Comparison of ENCODE assay signal across 9 mouse cellular contexts in the genomic region with DNA sequence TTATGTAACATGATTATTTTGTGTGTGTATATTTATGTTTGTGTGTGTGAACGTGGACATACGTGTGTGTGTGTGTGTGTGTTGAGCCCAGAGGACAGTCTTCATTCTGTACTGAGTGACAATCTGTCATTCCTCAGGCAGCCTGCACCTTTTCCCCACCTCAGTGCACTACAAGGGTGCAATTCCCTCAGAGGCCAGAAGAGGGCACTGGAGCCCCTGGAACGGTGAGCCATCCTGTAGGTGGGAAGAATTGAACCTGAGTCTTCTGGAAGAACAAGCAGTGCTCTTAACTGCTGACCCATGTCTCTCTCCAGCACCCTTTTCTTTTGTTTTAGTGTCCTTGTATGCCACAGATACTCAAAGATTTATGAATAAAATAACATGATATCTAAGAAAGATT. TPM values are rescaled to one million over a fixed set of nuclear protein-coding genes. Genes with fewer than 3 reads are reported as not detected.
DNase-seq lines count a peak whose midpoint lies in the region; ATAC-seq and TF ChIP-seq lines count a peak whose summit lies in the region.
"Had no signal": no experiment of that assay in that cellular context is flagged by ENCODE, and none has a peak within 500 bp of the region (broad histone marks: within the 10 kb centered on the region; RNA-seq: fewer than 3 reads in every experiment).

No protein-coding gene starts in this region.

- H3K4me1 ChIP-seq in forebrain, embryonic 14.5 days (ENCODE audit: control insufficient read depth, insufficient read depth, low read length), result no peaks in the 10 kb centered on the region
- peaks cover 2% of the 10 kb centered on the region; the same call in 1 of the 2 replicates for H3K4me1 ChIP-seq in forebrain, embryonic 16.5 days (replicated peaks; ENCODE audit: control insufficient read depth, insufficient read depth, low read length)
- no peaks in the 10 kb centered on the region for H3K4me1 ChIP-seq in midbrain, embryonic 11.5 days (ENCODE audit: control insufficient read depth, insufficient read depth, low read length)
- H3K4me1 ChIP-seq in midbrain, embryonic 16.5 days (ENCODE audit: control insufficient read depth, insufficient read depth, low read length), result no peaks in the 10 kb centered on the region
- no peaks in the 10 kb centered on the region for H3K4me1 ChIP-seq in embryonic facial prominence, embryonic 10.5 days
- no peaks in the 10 kb centered on the region for H3K4me1 ChIP-seq in liver, embryonic 14.5 days (replicated peaks; ENCODE audit: control insufficient read depth in 2 of 2, insufficient read depth in 2 of 2, low read length in 1 of 2)
- no peaks in the 10 kb centered on the region for H3K4me1 ChIP-seq in small intestine, adult 2 months (ENCODE audit: control insufficient read depth, insufficient read depth, insufficient read length, low read length)

- no peak for TF ChIP-seq POLR2A in small intestine, adult 2 months (IDR thresholded peaks at IDR 0.05; ENCODE audit: low read depth, low read length)

- H3K4me3 ChIP-seq in forebrain, embryonic 14.5 days (ENCODE audit: low read depth, low read length), result no peak overlapping the region
- no peak overlapping the region for H3K4me3 ChIP-seq in forebrain, embryonic 16.5 days (replicated peaks; ENCODE audit: low read length)
- H3K4me3 ChIP-seq in midbrain, embryonic 11.5 days (ENCODE audit: low read depth, low read length), result no peak overlapping the region
- H3K4me3 ChIP-seq in midbrain, embryonic 16.5 days (ENCODE audit: low read depth, low read length), result no peak overlapping the region
- H3K4me3 ChIP-seq in embryonic facial prominence, embryonic 10.5 days, result no peak overlapping the region
- H3K4me3 ChIP-seq in liver, embryonic 14.5 days (ENCODE audit: insufficient read depth in 1 of 2, low read depth in 2 of 2, low read length in 2 of 2), result no peak overlapping the region
- H3K4me3 ChIP-seq in small intestine, adult 2 months (ENCODE audit: low read depth, low read length), result no peak overlapping the region

- peak; percentile 40 for DNase-seq in forebrain, embryonic 14.5 days (ENCODE audit: low spot score)
- DNase-seq in midbrain, embryonic 11.5 days (ENCODE audit: low spot score, missing footprints), result peak; percentile 93
- DNase-seq in adrenal gland, postnatal 36 days, result peak; percentile 63 to 70
- peak; percentile 76 for DNase-seq in embryonic facial prominence, embryonic 10.5 days (ENCODE audit: low spot score)
- peak in 2 of 3 experiments; percentile 29 for DNase-seq in liver, embryonic 14.5 days (ENCODE audit: low read depth in 3 of 3, low spot score in 3 of 3)

- no peaks in the 10 kb centered on the region for H3K9me3 ChIP-seq in forebrain, embryonic 14.5 days (replicated peaks; ENCODE audit: control insufficient read depth, low read length)
- no peaks in the 10 kb centered on the region for H3K9me3 ChIP-seq in forebrain, embryonic 16.5 days (ENCODE audit: control insufficient read depth, low read length)
- H3K9me3 ChIP-seq in midbrain, embryonic 11.5 days (ENCODE audit: control insufficient read depth, low read length), result no peaks in the 10 kb centered on the region
- H3K9me3 ChIP-seq in midbrain, embryonic 16.5 days (replicated peaks; ENCODE audit: control insufficient read depth, low read length, poor library complexity, severe bottlenecking), result no peaks in the 10 kb centered on the region
- H3K9me3 ChIP-seq in embryonic facial prominence, embryonic 10.5 days, result no peaks in the 10 kb centered on the region
- no peaks in the 10 kb centered on the region for H3K9me3 ChIP-seq in liver, embryonic 14.5 days (ENCODE audit: control insufficient read depth, low read length)

- no peaks in the 10 kb centered on the region for H3K27me3 ChIP-seq in forebrain, embryonic 14.5 days (replicated peaks; ENCODE audit: control insufficient read depth, insufficient read depth, low read length)
- H3K27me3 ChIP-seq in forebrain, embryonic 16.5 days (replicated peaks; ENCODE audit: control insufficient read depth, insufficient read depth, low read length), result no peaks in the 10 kb centered on the region
- H3K27me3 ChIP-seq in midbrain, embryonic 11.5 days (ENCODE audit: control insufficient read depth, insufficient read depth, low read length), result no peaks in the 10 kb centered on the region
- no peaks in the 10 kb centered on the region for H3K27me3 ChIP-seq in midbrain, embryonic 16.5 days (ENCODE audit: control insufficient read depth, insufficient read depth, low read depth, low read length)
- H3K27me3 ChIP-seq in embryonic facial prominence, embryonic 10.5 days (replicated peaks; ENCODE audit: low read depth, poor library complexity, severe bottlenecking), result peaks cover 14% of the 10 kb centered on the region; the same call in 1 of the 2 replicates
- H3K27me3 ChIP-seq in liver, embryonic 14.5 days (ENCODE audit: control insufficient read depth, insufficient read depth, low read length), result no peaks in the 10 kb centered on the region
- H3K27me3 ChIP-seq in small intestine, adult 2 months (ENCODE audit: control insufficient read depth, insufficient read depth, low read length), result no peaks in the 10 kb centered on the region

- TF ChIP-seq EP300 in liver, embryonic 14.5 days (IDR thresholded peaks at IDR 0.05; ENCODE audit: low read depth), result no peak

- H3K4me2 ChIP-seq in forebrain, embryonic 14.5 days (ENCODE audit: low read length), result no peak overlapping the region
- no peak overlapping the region for H3K4me2 ChIP-seq in forebrain, embryonic 16.5 days (ENCODE audit: low read length)
- H3K4me2 ChIP-seq in midbrain, embryonic 11.5 days, result no peak overlapping the region
- no peak overlapping the region for H3K4me2 ChIP-seq in midbrain, embryonic 16.5 days (ENCODE audit: low read length)
- no peak overlapping the region for H3K4me2 ChIP-seq in liver, embryonic 14.5 days (ENCODE audit: low read depth)

- H3K9ac ChIP-seq in forebrain, embryonic 14.5 days (ENCODE audit: low read length), result no peak overlapping the region
- no peak overlapping the region for H3K9ac ChIP-seq in forebrain, embryonic 16.5 days (replicated peaks; ENCODE audit: low read depth, low read length)
- H3K9ac ChIP-seq in midbrain, embryonic 11.5 days (ENCODE audit: low read length), result no peak overlapping the region
- H3K9ac ChIP-seq in midbrain, embryonic 16.5 days (ENCODE audit: low read depth, low read length), result no peak overlapping the region
- no peak overlapping the region for H3K9ac ChIP-seq in liver, embryonic 14.5 days (replicated peaks)

- H3K36me3 ChIP-seq in forebrain, embryonic 14.5 days (ENCODE audit: control insufficient read depth, insufficient read depth, low read length), result 0 out of 2 replicates have a peak, but pooled peaks cover 5% of the 10 kb centered on the region
- H3K36me3 ChIP-seq in forebrain, embryonic 16.5 days (ENCODE audit: control insufficient read depth, insufficient read depth), result 0 out of 2 replicates have a peak, but pooled peaks cover 2% of the 10 kb centered on the region
- H3K36me3 ChIP-seq in midbrain, embryonic 11.5 days (ENCODE audit: control insufficient read depth, insufficient read depth, low read length), result no peaks in the 10 kb centered on the region
- peaks cover 41% of the 10 kb centered on the region for H3K36me3 ChIP-seq in midbrain, embryonic 16.5 days (ENCODE audit: control insufficient read depth, insufficient read depth, low read length)
- no peaks in the 10 kb centered on the region for H3K36me3 ChIP-seq in embryonic facial prominence, embryonic 10.5 days (replicated peaks)
- no peaks in the 10 kb centered on the region for H3K36me3 ChIP-seq in liver, embryonic 14.5 days (replicated peaks; ENCODE audit: control insufficient read depth, insufficient read depth, low read depth)
- H3K36me3 ChIP-seq in small intestine, adult 2 months (ENCODE audit: control insufficient read depth, insufficient read depth, low read length), result no peaks in the 10 kb centered on the region

- TF ChIP-seq CTCF in liver, embryonic 14.5 days (IDR thresholded peaks at IDR 0.05; ENCODE audit: low read depth), result peak; percentile 94
- peak; percentile 88; the same call in 1 of the 2 replicates for TF ChIP-seq CTCF in small intestine, adult 2 months (IDR thresholded peaks at IDR 0.05; ENCODE audit: extremely low read depth, insufficient read length, insufficient replicate concordance, low read depth, low read length)

- 18% methylated on average over 3 of the region's 3 CpGs for WGBS in forebrain, embryonic 14.5 days
- 19% methylated on average over 3 of the region's 3 CpGs for WGBS in forebrain, embryonic 16.5 days
- WGBS in midbrain, embryonic 11.5 days, result 27% methylated on average over 3 of the region's 3 CpGs
- 21% methylated on average over 3 of the region's 3 CpGs for WGBS in midbrain, embryonic 16.5 days
- WGBS in embryonic facial prominence, embryonic 10.5 days, result 21% methylated on average over 3 of the region's 3 CpGs
- 12% methylated on average over 3 of the region's 3 CpGs for WGBS in liver, embryonic 14.5 days (ENCODE audit: insufficient replicate concordance)
- 34% methylated on average over 3 of the region's 3 CpGs for WGBS in small intestine, adult 2 months

- no peak for ATAC-seq in forebrain, embryonic 14.5 days
- ATAC-seq in forebrain, embryonic 16.5 days, result no peak
- peak; percentile 34; the same call in 1 of the 2 replicates for ATAC-seq in midbrain, embryonic 11.5 days (ENCODE audit: low FRiP score)
- ATAC-seq in midbrain, embryonic 16.5 days, result no peak
- ATAC-seq in liver, embryonic 14.5 days (ENCODE audit: insufficient read depth), result no peak

- H3K27ac ChIP-seq in forebrain, embryonic 14.5 days (ENCODE audit: low read depth, low read length), result no peak overlapping the region
- no peak overlapping the region for H3K27ac ChIP-seq in forebrain, embryonic 16.5 days (ENCODE audit: low read length)
- no peak overlapping the region for H3K27ac ChIP-seq in midbrain, embryonic 11.5 days (ENCODE audit: low read depth, low read length)
- no peak overlapping the region for H3K27ac ChIP-seq in midbrain, embryonic 16.5 days (ENCODE audit: low read length)
- no peak overlapping the region for H3K27ac ChIP-seq in embryonic facial prominence, embryonic 10.5 days (replicated peaks)
- no peak overlapping the region for H3K27ac ChIP-seq in liver, embryonic 14.5 days
- H3K27ac ChIP-seq in small intestine, adult 2 months (ENCODE audit: insufficient read depth, low read depth, low read length), result no peak overlapping the region

RNA-seq across cellular contexts. Expression of gene Sema4f, which starts 23.7 kb away (rescaled TPM):
- 4.0 and 5.7 TPM in 2 replicates for polyA plus RNA-seq in forebrain, embryonic 14.5 days (2014; fragmentation: Nextera tagmentation; extraction: Ambion mirVana)
- 16.3 and 18.7 TPM in 2 replicates for polyA plus RNA-seq in forebrain, embryonic 16.5 days (2015; fragmentation: Nextera tagmentation; extraction: Ambion mirVana)
- polyA plus RNA-seq in midbrain, embryonic 11.5 days (2014; fragmentation: Nextera tagmentation; extraction: Ambion mirVana), result 0.91 and 1.1 TPM in 2 replicates
- 18.9 and 20.3 TPM in 2 replicates for polyA plus RNA-seq in midbrain, embryonic 16.5 days (2015; fragmentation: Nextera tagmentation; extraction: Ambion mirVana)
- under 1 TPM; 0.66 to 0.69 TPM for total RNA-seq in adrenal gland, postnatal 36 days (2021)
- polyA plus RNA-seq in embryonic facial prominence, embryonic 10.5 days (2016; fragmentation: Nextera tagmentation; extraction: Ambion mirVana), result 1.4 and 2.1 TPM in 2 replicates
- 0.03 and 0.04 TPM in 2 replicates for polyA plus RNA-seq in liver, embryonic 14.5 days (2012; rRNA removed)
- polyA plus RNA-seq in liver, embryonic 14.5 days (2014; fragmentation: Nextera tagmentation; extraction: Ambion mirVana), result not detected in 2 replicates
- polyA plus RNA-seq in small intestine, adult 2 months (2012; rRNA removed), result 0.29 and 0.34 TPM in 2 replicates

RNA-seq across cellular contexts. Expression of gene M1ap, which starts 30.8 kb away (rescaled TPM):
- 0.13 TPM in 1 of 2 replicates, not detected in the other for polyA plus RNA-seq in forebrain, embryonic 14.5 days (2014; fragmentation: Nextera tagmentation; extraction: Ambion mirVana)
- polyA plus RNA-seq in forebrain, embryonic 16.5 days (2015; fragmentation: Nextera tagmentation; extraction: Ambion mirVana), result not detected in 2 replicates
- 0.18 TPM in 1 of 2 replicates, not detected in the other for polyA plus RNA-seq in midbrain, embryonic 11.5 days (2014; fragmentation: Nextera tagmentation; extraction: Ambion mirVana)
- not detected in 2 replicates for polyA plus RNA-seq in midbrain, embryonic 16.5 days (2015; fragmentation: Nextera tagmentation; extraction: Ambion mirVana)
- under 1 TPM in 1 of 2 experiments, not detected in 1; 0.13 TPM for total RNA-seq in adrenal gland, postnatal 36 days (2021)
- 0.31 and 0.56 TPM in 2 replicates for polyA plus RNA-seq in embryonic facial prominence, embryonic 10.5 days (2016; fragmentation: Nextera tagmentation; extraction: Ambion mirVana)
- polyA plus RNA-seq in liver, embryonic 14.5 days (2012; rRNA removed), result 7.7 and 9.4 TPM in 2 replicates
- polyA plus RNA-seq in liver, embryonic 14.5 days (2014; fragmentation: Nextera tagmentation; extraction: Ambion mirVana), result 14.4 and 15.0 TPM in 2 replicates
- polyA plus RNA-seq in small intestine, adult 2 months (2012; rRNA removed), result 0.06 and 1.3 TPM in 2 replicates
- polyA plus RNA-seq: neural tube, embryonic 14.5 days had no signal

Comparison
In these comparisons a context has a peak if more than half of its experiments do, and no peak if none do; other contexts are left out.
1. DNase-seq: peak in every context shown above with its lines; median percentile 93 in midbrain, embryonic 11.5 days; 76 in embryonic facial prominence, embryonic 10.5 days; 66 in adrenal gland, postnatal 36 days; 40 in forebrain, embryonic 14.5 days; 29 in liver, embryonic 14.5 days.